ENCODE assay signal across 11 mouse cellular contexts in genomic region chr11:81476231-81476630, GRCm38 (mm10).
DNase-seq lines count a peak whose midpoint lies in the region; TF ChIP-seq lines count a peak whose summit lies in the region.
"Had no signal": no experiment of that assay in that cellular context is flagged by ENCODE, and none has a peak within 500 bp of the region (broad histone marks: within the 10 kb centered on the region; RNA-seq: fewer than 3 reads in every experiment).

No protein-coding gene starts in this region.

- no peak overlapping the region for H3K27ac ChIP-seq in layer of hippocampus, adult 2 months
- no peak overlapping the region for H3K27ac ChIP-seq in CH12.LX (ENCODE audit: insufficient read depth, low read depth)
- H3K27ac ChIP-seq: macrophage had no signal

- H3K4me2 ChIP-seq in CH12.LX (ENCODE audit: insufficient read depth, low read depth, poor library complexity, severe bottlenecking): no peak overlapping the region

- peaks cover 76% of the 10 kb centered on the region for H3K27me3 ChIP-seq in CH12.LX (replicated peaks)

- no peak for TF ChIP-seq POLR2A in CH12.LX (IDR thresholded peaks at IDR 0.05; ENCODE audit: low read depth, low read length)

- dilution Hi-C loops in CH12.LX (cut with MboI; ENCODE audit: extremely low pct_ligation_motif_present, extremely low pct_unique_long_range_greater_than_20kb, low sequenced_read_pairs): no loop called here

- no peak overlapping the region for H3K4me3 ChIP-seq in layer of hippocampus, adult 2 months
- no peak overlapping the region for H3K4me3 ChIP-seq in CH12.LX (replicated peaks in 1 of 3; ENCODE audit: low read depth in 2 of 3, low read length in 2 of 3, poor library complexity in 1 of 3)

- no peak for TF ChIP-seq EP300 in CH12.LX (IDR thresholded peaks at IDR 0.05; ENCODE audit: low read length)

- DNase-seq in cerebellum, postnatal 10 days: peak; percentile 55 to 68
- DNase-seq in cerebellum, adult 11 months: no peak
- no peak for DNase-seq in layer of hippocampus, adult 2 months (ENCODE audit: low spot score in 2 of 2)
- no peak for DNase-seq in layer of hippocampus, postnatal 25 days (ENCODE audit: extremely low spot score in 1 of 2, low spot score in 1 of 2)
- DNase-seq in CH12.LX (ENCODE audit: extremely low read depth): peak; percentile 51
- peak; percentile 56 for DNase-seq in embryo, embryonic 10.5 days (ENCODE audit: low spot score)
- no peak for DNase-seq in adipocyte (ENCODE audit: low spot score)
- DNase-seq in Muller cell, postnatal 12 days (ENCODE audit: inconsistent ontology term): no peak
- DNase-seq: right cerebral cortex, postnatal 14 days; thymus, adult 18-20 months had no signal

- in situ Hi-C loops in CH12.LX (cut with MboI; ENCODE audit: low pct_ligation_motif_present, low pct_unique_long_range_greater_than_20kb, low sequenced_read_pairs): no loop called here

- no peaks in the 10 kb centered on the region for H3K9me3 ChIP-seq in CH12.LX (replicated peaks; ENCODE audit: low read length)

- no peak overlapping the region for H3K9ac ChIP-seq in CH12.LX (ENCODE audit: insufficient read depth, low read depth)

- H3K36me3 ChIP-seq in CH12.LX (replicated peaks in 1 of 2; ENCODE audit: control insufficient read depth in 1 of 2, insufficient read depth in 1 of 2, low read length in 1 of 2): no peaks in the 10 kb centered on the region

- peak; percentile 68 for TF ChIP-seq CTCF in layer of hippocampus, adult 2 months (conservative IDR thresholded peaks at IDR 0.05)
- TF ChIP-seq CTCF in CH12.LX (conservative IDR thresholded peaks at IDR 0.05 in 1 of 2, IDR thresholded peaks at IDR 0.05 in 1 of 2; ENCODE audit: low read depth in 2 of 2, low read length in 2 of 2): peak; percentile 64 to 81

- no peaks in the 10 kb centered on the region for H3K79me2 ChIP-seq in CH12.LX (replicated peaks; ENCODE audit: control insufficient read depth, extremely low read depth, insufficient read depth, poor library complexity, severe bottlenecking)

- peak; percentile 51 for TF ChIP-seq RAD21 in CH12.LX (IDR thresholded peaks at IDR 0.05; ENCODE audit: low read depth, low read length)

- H3K4me1 ChIP-seq in CH12.LX (ENCODE audit: control insufficient read depth in 1 of 2, insufficient read depth in 2 of 2): no peaks in the 10 kb centered on the region

TF ChIP-seq in CH12.LX, 34 proteins besides CTCF, POLR2A, EP300 and RAD21:
- 0 out of 2 replicates have a peak, but pooled peaks have one; percentile 32 for TF ChIP-seq ELF1 (IDR thresholded peaks at IDR 0.05; ENCODE audit: low read depth, low read length)
- peak; percentile 70 for TF ChIP-seq SMC3 (IDR thresholded peaks at IDR 0.05; ENCODE audit: low read depth, low read length)
- no peak for TF ChIP-seq BHLHE40 (IDR thresholded peaks at IDR 0.05; ENCODE audit: low read depth, low read length)
- no peak for TF ChIP-seq TCF12 (IDR thresholded peaks at IDR 0.05; ENCODE audit: low read depth, low read length)
- TF ChIP-seq ZC3H11A (IDR thresholded peaks at IDR 0.05; ENCODE audit: low read depth, low read length): no peak
- no peak for TF ChIP-seq MAZ (IDR thresholded peaks at IDR 0.05; ENCODE audit: low read depth, low read length)
- TF ChIP-seq ZMIZ1 (IDR thresholded peaks at IDR 0.05; ENCODE audit: low read depth, low read length): no peak
TF ChIP-seq in CH12.LX: peak in this region for 2.

Comparison
In these comparisons a context has a peak if more than half of its experiments do, and no peak if none do; other contexts are left out.
1. DNase-seq: peak in cerebellum, postnatal 10 days (2 of 2), CH12.LX (single experiment) and embryo, embryonic 10.5 days (single experiment); none in cerebellum, adult 11 months (single experiment), layer of hippocampus, adult 2 months (0 of 2), layer of hippocampus, postnatal 25 days (0 of 2), adipocyte (single experiment) and Muller cell, postnatal 12 days (single experiment).